Mouse (Mus musculus): ENCODE results near the gene Ubap2. TPM values are rescaled to one million over a fixed set of nuclear protein-coding genes. Genes with fewer than 3 reads are reported as not detected.

Gene Ubap2
- polyA plus RNA-seq, 1 experiment from 2014 or later = 72.0 TPM

DNA sequence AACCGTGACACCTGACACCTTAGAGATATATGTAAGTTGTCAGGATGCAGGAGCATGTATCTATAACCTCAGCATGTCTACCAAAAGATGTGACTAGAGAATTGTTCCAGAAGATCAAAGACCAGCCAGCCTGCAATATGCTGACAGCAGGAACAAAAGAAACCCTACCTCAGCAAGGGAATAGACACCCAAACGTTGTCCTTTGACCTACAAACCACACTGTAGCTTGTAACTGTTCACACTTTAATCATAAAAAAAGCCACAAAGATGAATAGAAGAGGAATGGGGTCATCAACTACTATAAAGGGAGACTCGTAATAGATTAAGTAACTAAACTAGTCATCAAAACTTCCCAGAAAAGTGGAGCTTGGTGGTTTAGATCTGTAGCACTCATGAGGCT is 34.0 kb downstream of the Ubap2 start:
- Histone ChIP-seq H3K9ac (no peak overlapping the region), H3K9me3 (ENCODE audit: low read depth, low read length) (no peaks in the 10 kb centered on the region), H3K4me2 (no peak overlapping the region), H3K27me3 (ENCODE audit: insufficient read depth, low read length) (no peaks in the 10 kb centered on the region), H3K27ac (ENCODE audit: low read depth) (no peak overlapping the region), H3K4me1 (ENCODE audit: insufficient read depth) (no peaks in the 10 kb centered on the region), H3K36me3 (ENCODE audit: insufficient read depth) (peaks cover 38% of the 10 kb centered on the region), H3K4me3 (ENCODE audit: low read depth, low read length) (no peak overlapping the region)
- WGBS = 80% methylated on average over 3 of the region's 3 CpGs
- DNase-seq (no peak), ATAC-seq (ENCODE audit: insufficient read depth) (no peak)
- no peak for TF ChIP-seq CTCF (IDR thresholded peaks at IDR 0.05; ENCODE audit: low read depth)

DNA sequence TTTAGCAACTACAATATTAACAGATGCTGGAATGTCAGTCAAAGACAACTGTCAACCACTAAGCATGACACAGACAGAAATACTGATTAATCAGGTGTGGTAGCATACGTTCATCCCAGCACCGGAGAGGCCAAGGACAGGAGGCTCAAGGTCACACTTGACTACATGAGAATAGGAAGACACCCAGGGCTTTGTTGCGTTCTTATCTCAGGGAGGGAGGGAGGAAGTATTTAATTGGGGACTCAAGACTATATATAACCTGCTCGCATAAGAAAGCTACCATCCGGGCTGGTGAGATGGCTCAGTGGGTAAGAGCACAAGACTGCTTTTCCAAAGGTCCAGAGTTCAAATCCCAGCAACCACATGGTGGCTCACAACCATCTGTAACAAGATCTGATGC is 39.3 kb downstream of the Ubap2 start:
- DNase-seq = no peak
- H3K27ac ChIP-seq (ENCODE audit: low read depth) = no peak overlapping the region
- no peaks in the 10 kb centered on the region for H3K4me1 ChIP-seq (ENCODE audit: insufficient read depth)
- H3K4me2 ChIP-seq = no peak overlapping the region
- H3K27me3 ChIP-seq (ENCODE audit: insufficient read depth, low read length) = no peaks in the 10 kb centered on the region
- 82% methylated on average over 5 of the region's 5 CpGs for WGBS
- ATAC-seq (ENCODE audit: insufficient read depth) = no peak
- H3K9ac ChIP-seq = no peak overlapping the region
- no peaks in the 10 kb centered on the region for H3K9me3 ChIP-seq (ENCODE audit: low read depth, low read length)
- H3K4me3 ChIP-seq (ENCODE audit: low read depth, low read length) = no peak overlapping the region
- TF ChIP-seq CTCF (IDR thresholded peaks at IDR 0.05; ENCODE audit: low read depth) = no peak
- H3K36me3 ChIP-seq (ENCODE audit: insufficient read depth) = peaks cover 68% of the 10 kb centered on the region

DNA sequence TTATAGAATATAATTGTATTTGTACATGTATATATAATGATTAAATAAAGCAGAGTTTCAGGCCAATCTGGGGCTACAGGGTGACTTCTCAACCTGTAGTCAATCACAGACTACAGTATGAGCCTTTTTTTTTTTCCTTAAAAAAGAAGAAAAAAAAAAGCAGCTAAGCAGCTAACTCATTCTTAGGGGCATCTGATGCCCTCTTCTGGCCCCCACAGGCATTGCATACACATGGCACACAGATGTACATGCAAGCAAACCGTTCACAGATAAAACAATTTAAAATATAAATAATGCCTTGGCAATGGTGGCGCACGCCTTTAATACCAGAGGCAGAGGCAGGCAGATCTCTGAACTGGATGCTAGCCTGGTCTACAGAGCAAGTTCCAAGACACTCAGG is 48.6 kb downstream of the Ubap2 start:
- 72% methylated on average over 3 of the region's 3 CpGs for WGBS
- no peaks in the 10 kb centered on the region for H3K9me3 ChIP-seq (ENCODE audit: low read depth, low read length)
- H3K4me3 ChIP-seq (ENCODE audit: low read depth, low read length) = no peak overlapping the region
- peaks cover 96% of the 10 kb centered on the region for H3K36me3 ChIP-seq (ENCODE audit: insufficient read depth)
- no peaks in the 10 kb centered on the region for H3K4me1 ChIP-seq (ENCODE audit: insufficient read depth)
- DNase-seq (peak; percentile 74), ATAC-seq (ENCODE audit: insufficient read depth) (no peak)
- TF ChIP-seq CTCF (IDR thresholded peaks at IDR 0.05; ENCODE audit: low read depth) = peak; percentile 56
- no peak overlapping the region for H3K27ac ChIP-seq (ENCODE audit: low read depth)
- no peak overlapping the region for H3K9ac ChIP-seq
- no peaks in the 10 kb centered on the region for H3K27me3 ChIP-seq (ENCODE audit: insufficient read depth, low read length)
- no peak overlapping the region for H3K4me2 ChIP-seq

DNA sequence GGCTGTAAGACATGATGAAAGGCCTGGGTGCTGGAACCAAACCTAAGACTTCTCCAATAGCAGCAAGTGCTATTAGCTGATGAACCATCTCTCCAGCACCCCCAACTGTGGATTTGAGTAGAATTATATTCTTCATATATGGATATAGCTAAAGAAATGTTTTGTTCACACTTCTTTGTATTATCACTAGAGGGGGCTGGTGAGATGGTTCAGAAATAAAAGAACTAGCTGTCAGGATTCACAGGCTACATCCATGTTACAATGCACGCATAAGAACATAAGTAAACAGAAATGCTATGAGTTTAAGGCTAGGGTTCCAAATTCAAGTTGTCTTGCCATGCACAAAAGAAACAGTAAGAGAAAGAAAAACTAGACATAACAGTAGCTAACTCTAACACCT is 49.5 kb downstream of the Ubap2 start:
- 75% methylated on average over 1 of the region's 1 CpGs for WGBS
- Histone ChIP-seq H3K9me3 (ENCODE audit: low read depth, low read length) (no peaks in the 10 kb centered on the region), H3K9ac (no peak overlapping the region), H3K27me3 (ENCODE audit: insufficient read depth, low read length) (no peaks in the 10 kb centered on the region), H3K4me2 (no peak overlapping the region), H3K27ac (ENCODE audit: low read depth) (no peak overlapping the region), H3K36me3 (ENCODE audit: insufficient read depth) (peaks cover 96% of the 10 kb centered on the region), H3K4me1 (ENCODE audit: insufficient read depth) (no peaks in the 10 kb centered on the region), H3K4me3 (ENCODE audit: low read depth, low read length) (no peak overlapping the region)
- peak; percentile 47 for TF ChIP-seq CTCF (IDR thresholded peaks at IDR 0.05; ENCODE audit: low read depth)
- peak; percentile 62 for DNase-seq
- no peak for ATAC-seq (ENCODE audit: insufficient read depth)

DNA sequence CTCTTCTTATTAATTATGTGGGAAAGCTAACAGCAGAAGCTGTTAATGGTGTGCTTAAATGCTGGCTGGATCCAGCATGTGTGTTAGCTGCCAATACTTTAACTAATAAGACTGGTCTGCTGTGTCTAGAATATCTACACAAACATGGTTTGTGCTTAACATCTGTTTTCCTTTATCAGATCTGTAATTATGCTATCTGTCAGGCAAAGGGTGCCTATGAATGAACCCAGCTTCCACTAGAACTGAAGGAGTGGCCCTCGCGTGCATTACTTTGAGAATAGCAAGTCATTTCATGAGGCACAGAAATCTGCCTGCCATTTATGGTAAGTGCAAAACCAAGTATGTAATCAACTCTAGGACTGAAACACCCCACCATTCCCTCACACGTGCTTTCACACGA is 66.9 kb downstream of the Ubap2 start:
- Histone ChIP-seq H3K4me1 (ENCODE audit: insufficient read depth) (no peaks in the 10 kb centered on the region), H3K27ac (ENCODE audit: low read depth) (no peak overlapping the region), H3K4me3 (ENCODE audit: low read depth, low read length) (no peak overlapping the region), H3K9me3 (ENCODE audit: low read depth, low read length) (no peaks in the 10 kb centered on the region), H3K27me3 (ENCODE audit: insufficient read depth, low read length) (no peaks in the 10 kb centered on the region), H3K36me3 (ENCODE audit: insufficient read depth) (peaks cover 93% of the 10 kb centered on the region), H3K4me2 (no peak overlapping the region), H3K9ac (no peak overlapping the region)
- 75% methylated on average over 4 of the region's 4 CpGs for WGBS
- TF ChIP-seq CTCF (IDR thresholded peaks at IDR 0.05; ENCODE audit: low read depth) = no peak
- DNase-seq (peak; percentile 50), ATAC-seq (ENCODE audit: insufficient read depth) (no peak)

DNA sequence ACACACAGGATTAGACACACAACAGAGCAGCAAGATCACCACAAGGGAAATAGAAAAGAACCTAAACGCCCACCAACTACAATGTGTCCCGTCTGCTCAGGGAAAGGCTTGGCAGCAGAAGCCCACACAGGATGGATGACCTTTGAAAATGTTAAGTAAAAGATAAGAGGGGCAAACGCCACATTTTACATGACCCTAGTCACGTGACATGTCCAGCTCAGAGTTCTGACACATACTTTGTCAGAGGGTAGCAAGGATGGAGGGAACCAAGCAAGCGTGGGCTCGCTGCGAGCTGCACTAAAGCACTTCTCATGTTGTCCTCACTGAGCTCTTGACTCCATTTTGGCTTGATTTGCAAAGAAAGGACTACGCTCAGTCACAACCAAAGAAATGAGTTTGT is 69.2 kb downstream of the Ubap2 start:
- Histone ChIP-seq H3K36me3 (ENCODE audit: insufficient read depth) (peaks cover 96% of the 10 kb centered on the region), H3K4me2 (no peak overlapping the region), H3K9me3 (ENCODE audit: low read depth, low read length) (no peaks in the 10 kb centered on the region), H3K4me3 (ENCODE audit: low read depth, low read length) (no peak overlapping the region), H3K27ac (ENCODE audit: low read depth) (no peak overlapping the region), H3K27me3 (ENCODE audit: insufficient read depth, low read length) (no peaks in the 10 kb centered on the region), H3K4me1 (ENCODE audit: insufficient read depth) (no peaks in the 10 kb centered on the region), H3K9ac (no peak overlapping the region)
- WGBS = 62% methylated on average over 8 of the region's 8 CpGs
- no peak for ATAC-seq (ENCODE audit: insufficient read depth)
- TF ChIP-seq CTCF (IDR thresholded peaks at IDR 0.05; ENCODE audit: low read depth) = no peak
- no peak for DNase-seq

DNA sequence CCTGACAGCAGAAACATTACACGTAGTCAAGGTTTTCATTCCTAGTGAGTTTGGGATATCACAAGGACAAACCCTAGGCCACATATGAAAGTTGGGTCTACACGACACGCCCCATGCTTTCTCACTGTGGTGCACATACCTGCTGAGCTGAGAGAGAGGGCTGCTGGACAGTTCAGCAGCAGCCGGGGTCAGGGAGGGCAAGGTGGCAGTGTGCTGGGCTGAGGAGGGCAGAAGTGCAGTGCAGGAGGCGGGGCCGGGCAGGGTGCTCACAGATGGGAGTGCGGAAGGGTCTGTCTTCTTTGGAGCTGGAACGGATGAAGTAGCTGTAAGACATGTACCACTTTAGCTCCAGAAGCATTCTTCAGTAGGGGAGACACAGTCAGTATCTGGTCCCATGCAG is 72.8 kb downstream of the Ubap2 start:
- Histone ChIP-seq H3K36me3 (ENCODE audit: insufficient read depth) (peaks cover 97% of the 10 kb centered on the region), H3K27ac (ENCODE audit: low read depth) (no peak overlapping the region), H3K9ac (no peak overlapping the region), H3K4me3 (ENCODE audit: low read depth, low read length) (no peak overlapping the region), H3K9me3 (ENCODE audit: low read depth, low read length) (no peaks in the 10 kb centered on the region), H3K4me1 (ENCODE audit: insufficient read depth) (no peaks in the 10 kb centered on the region), H3K27me3 (ENCODE audit: insufficient read depth, low read length) (no peaks in the 10 kb centered on the region), H3K4me2 (no peak overlapping the region)
- DNase-seq (no peak), ATAC-seq (ENCODE audit: insufficient read depth) (no peak)
- TF ChIP-seq CTCF (IDR thresholded peaks at IDR 0.05; ENCODE audit: low read depth) = no peak
- WGBS = 84% methylated on average over 8 of the region's 8 CpGs
